Mouse (Mus musculus): ENCODE measurements around the gene Gm21874.
"Not testable (repeated sequence)": the region's sequence is repeated elsewhere in the genome, so short reads cannot be mapped to it uniquely, and the experiment has no call there.

Gm21874 gene

GRCm38 (mm10) chrY:9416048-9416447 lies at the start of gene Gm21874:
Gm21874 (minus strand) TSS chrY:9416148.
- not testable (repeated sequence) for DNase-seq

All from layer of hippocampus, adult 9-11 months (tissue).